Mouse (Mus musculus): ENCODE measurements at regions not wholly inside any gene's neighbourhood (a gene's known extent, or its start where the extent isn't known, plus 50 kb on each side); places are given as distances from the start of the nearest gene placed in this dataset.

- 83% methylated on average over 4 of the region's 4 CpGs for WGBS
- no peak overlapping the region for H3K4me3 ChIP-seq
- no peaks in the 10 kb centered on the region for H3K4me1 ChIP-seq (ENCODE audit: control insufficient read depth, insufficient read depth, low read length)
- H3K27ac ChIP-seq: no peak overlapping the region
- H3K79me2 ChIP-seq (replicated peaks; ENCODE audit: control insufficient read depth, insufficient read depth, low read length): no peaks in the 10 kb centered on the region
- H3K36me3 ChIP-seq (ENCODE audit: control insufficient read depth, insufficient read depth, low read length): no peaks in the 10 kb centered on the region
- intact Hi-C loops (cut with DNase I): no loop called here
- no peaks in the 10 kb centered on the region for H3K27me3 ChIP-seq (ENCODE audit: control insufficient read depth, insufficient read depth, low read length)
- H3K9ac ChIP-seq (ENCODE audit: low read depth, low read length): no peak overlapping the region
- TF ChIP-seq CTCF (IDR thresholded peaks at IDR 0.05): no peak
- TF ChIP-seq POLR2A (IDR thresholded peaks at IDR 0.05; ENCODE audit: insufficient read depth, low read depth, low read length): no peak
- no peak for TF ChIP-seq EP300 (IDR thresholded peaks at IDR 0.05; ENCODE audit: insufficient read depth, low read depth, low read length)
- DNase-seq: no peak
Observed at GRCm38 (mm10) chr12:50261072-50261471, 387.8 kb downstream of the Prkd1 start.

GRCm38 (mm10) chr12:50273239-50273880 lies 375.5 kb downstream of the Prkd1 start:
- no peak overlapping the region for H3K4me3 ChIP-seq
- TF ChIP-seq POLR2A (IDR thresholded peaks at IDR 0.05; ENCODE audit: insufficient read depth, low read depth, low read length): no peak
- no peak for TF ChIP-seq CTCF (IDR thresholded peaks at IDR 0.05)
- no peak for TF ChIP-seq EP300 (IDR thresholded peaks at IDR 0.05; ENCODE audit: insufficient read depth, low read depth, low read length)
- DNase-seq: no peak
- H3K27ac ChIP-seq: no peak overlapping the region
- H3K27me3 ChIP-seq (ENCODE audit: control insufficient read depth, insufficient read depth, low read length): no peaks in the 10 kb centered on the region
- H3K4me1 ChIP-seq (ENCODE audit: control insufficient read depth, insufficient read depth, low read length): no peaks in the 10 kb centered on the region
- 75% methylated on average over 2 of the region's 2 CpGs for WGBS
- intact Hi-C loops (cut with DNase I): no loop called here
- H3K9ac ChIP-seq (ENCODE audit: low read depth, low read length): no peak overlapping the region
- no peaks in the 10 kb centered on the region for H3K79me2 ChIP-seq (replicated peaks; ENCODE audit: control insufficient read depth, insufficient read depth, low read length)
- no peaks in the 10 kb centered on the region for H3K36me3 ChIP-seq (ENCODE audit: control insufficient read depth, insufficient read depth, low read length)

DNA sequence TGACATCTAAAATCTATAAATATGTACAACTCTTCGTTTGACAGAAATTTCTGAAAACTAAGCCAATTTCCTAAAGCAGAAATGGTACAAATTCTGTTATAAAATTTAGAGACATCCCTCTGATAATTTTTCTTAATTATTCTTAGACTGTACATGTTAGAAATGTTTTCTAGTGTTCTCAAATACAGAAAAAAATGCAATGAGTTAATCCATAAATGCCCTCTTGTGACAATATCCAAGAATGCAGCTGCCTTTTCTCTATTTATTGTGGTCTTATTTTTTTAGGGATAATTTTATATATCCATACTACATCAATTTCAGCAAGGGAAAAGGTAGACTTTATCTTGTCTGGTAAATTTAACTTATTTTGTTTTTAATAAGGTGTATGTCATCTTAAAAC lies 367.3 kb downstream of the Prkd1 start:
- no peak for DNase-seq
- H3K9ac ChIP-seq (ENCODE audit: low read depth, low read length): no peak overlapping the region
- TF ChIP-seq EP300 (IDR thresholded peaks at IDR 0.05; ENCODE audit: insufficient read depth, low read depth, low read length): no peak
- TF ChIP-seq POLR2A (IDR thresholded peaks at IDR 0.05; ENCODE audit: insufficient read depth, low read depth, low read length): no peak
- TF ChIP-seq CTCF (IDR thresholded peaks at IDR 0.05): no peak
- no peaks in the 10 kb centered on the region for H3K79me2 ChIP-seq (replicated peaks; ENCODE audit: control insufficient read depth, insufficient read depth, low read length)
- H3K36me3 ChIP-seq (ENCODE audit: control insufficient read depth, insufficient read depth, low read length): no peaks in the 10 kb centered on the region
- H3K4me1 ChIP-seq (ENCODE audit: control insufficient read depth, insufficient read depth, low read length): no peaks in the 10 kb centered on the region
- H3K27me3 ChIP-seq (ENCODE audit: control insufficient read depth, insufficient read depth, low read length): no peaks in the 10 kb centered on the region
- intact Hi-C loops (cut with DNase I): no loop called here
- no peak overlapping the region for H3K27ac ChIP-seq
- no peak overlapping the region for H3K4me3 ChIP-seq
- WGBS: 49% methylated on average over 1 of the region's 1 CpGs
